Mouse (Mus musculus) right cerebral cortex, postnatal 14 days (tissue): ENCODE results near the gene Tbc1d22a.

Experiments used
- DNase-seq: peaks from one replicate; pipeline ENCODE4 v3.0.0; 2022

The Tbc1d22a gene

GRCm38 (mm10) chr15:86415951-86416350 is 201.7 kb downstream of the Tbc1d22a start:
- no peak for DNase-seq

- no peak for DNase-seq
Observed at GRCm38 (mm10) chr15:86418436-86418835, 204.2 kb downstream of the Tbc1d22a start.

GRCm38 (mm10) chr15:86419620-86420019 is 205.4 kb downstream of the Tbc1d22a start:
- DNase-seq: no peak

GRCm38 (mm10) chr15:86422858-86423257 is 208.6 kb downstream of the Tbc1d22a start:
- no peak for DNase-seq

- DNase-seq: no peak
Observed at GRCm38 (mm10) chr15:86423884-86424283, 209.6 kb downstream of the Tbc1d22a start.

- DNase-seq: no peak
Observed at GRCm38 (mm10) chr15:86424971-86425370, 210.7 kb downstream of the Tbc1d22a start.

GRCm38 (mm10) chr15:86426364-86427000 is 212.2 kb downstream of the Tbc1d22a start:
- DNase-seq: no peak

GRCm38 (mm10) chr15:86427439-86427838 is 213.2 kb downstream of the Tbc1d22a start:
- no peak for DNase-seq

- no peak for DNase-seq
Observed at GRCm38 (mm10) chr15:86428496-86428895, 214.2 kb downstream of the Tbc1d22a start.

GRCm38 (mm10) chr15:86429766-86430335 is 215.6 kb downstream of the Tbc1d22a start:
- DNase-seq: no peak

GRCm38 (mm10) chr15:86431539-86432080 is 217.4 kb downstream of the Tbc1d22a start:
- DNase-seq: no peak

GRCm38 (mm10) chr15:86432791-86433190 is 218.5 kb downstream of the Tbc1d22a start:
- DNase-seq: no peak

GRCm38 (mm10) chr15:86433378-86433777 is 219.1 kb downstream of the Tbc1d22a start:
- no peak for DNase-seq

- no peak for DNase-seq
Observed at GRCm38 (mm10) chr15:86434241-86434640, 220.0 kb downstream of the Tbc1d22a start.

- DNase-seq: no peak
Observed at GRCm38 (mm10) chr15:86437346-86437745, 223.1 kb downstream of the Tbc1d22a start.

GRCm38 (mm10) chr15:86439015-86439796 is 224.9 kb downstream of the Tbc1d22a start:
- no peak for DNase-seq

GRCm38 (mm10) chr15:86444271-86444670 is 230.0 kb downstream of the Tbc1d22a start:
- no peak for DNase-seq

GRCm38 (mm10) chr15:86446064-86446463 is 231.8 kb downstream of the Tbc1d22a start:
- DNase-seq: no peak

- DNase-seq: no peak
Observed at GRCm38 (mm10) chr15:86447251-86447650, 233.0 kb downstream of the Tbc1d22a start.

GRCm38 (mm10) chr15:86449236-86449635 is 235.0 kb downstream of the Tbc1d22a start:
- no peak for DNase-seq

GRCm38 (mm10) chr15:86449794-86450193 is 235.5 kb downstream of the Tbc1d22a start:
- DNase-seq: no peak

GRCm38 (mm10) chr15:86459413-86459812 is 245.2 kb downstream of the Tbc1d22a start:
- no peak for DNase-seq

- DNase-seq: no peak
Observed at GRCm38 (mm10) chr15:86462636-86463035, 248.4 kb downstream of the Tbc1d22a start.

- DNase-seq: no peak
Observed at GRCm38 (mm10) chr15:86468082-86468481, 253.8 kb downstream of the Tbc1d22a start.
